Mouse (Mus musculus): ENCODE measurements around the gene Ankrd23. TPM values are rescaled to one million over a fixed set of nuclear protein-coding genes. Genes with fewer than 3 reads are reported as not detected.

Ankrd23 gene
- polyA plus RNA-seq, 1 experiment from 2014 or later = 17.0 TPM

GRCm38 (mm10) chr1:36541844-36542243, 5.2 kb upstream of the Ankrd23 start:
- no peaks in the 10 kb centered on the region for H3K27me3 ChIP-seq (ENCODE audit: control insufficient read depth, insufficient read depth, low read depth, low read length)
- H3K36me3 ChIP-seq (ENCODE audit: control insufficient read depth, insufficient read depth, low read length) = peaks cover 16% of the 10 kb centered on the region
- WGBS = 90% methylated on average over 16 of the region's 16 CpGs
- H3K27ac ChIP-seq (ENCODE audit: low read length) = no peak overlapping the region
- no peak overlapping the region for H3K9ac ChIP-seq (ENCODE audit: low read depth, low read length)
- H3K4me1 ChIP-seq (ENCODE audit: control insufficient read depth, insufficient read depth, low read length) = peaks cover 5% of the 10 kb centered on the region; the same call in 1 of the 2 replicates
- no peak overlapping the region for H3K4me2 ChIP-seq (ENCODE audit: low read length)
- H3K4me3 ChIP-seq (ENCODE audit: low read depth, low read length) = no peak overlapping the region
- no peaks in the 10 kb centered on the region for H3K9me3 ChIP-seq (replicated peaks; ENCODE audit: control insufficient read depth, low read length, poor library complexity, severe bottlenecking)
- ATAC-seq = no peak

GRCm38 (mm10) chr1:36540807-36541206, 4.1 kb upstream of the Ankrd23 start:
- Histone ChIP-seq H3K4me1 (ENCODE audit: control insufficient read depth, insufficient read depth, low read length) (0 out of 2 replicates have a peak, but pooled peaks cover 4% of the 10 kb centered on the region), H3K4me2 (ENCODE audit: low read length) (no peak overlapping the region), H3K27ac (ENCODE audit: low read length) (no peak overlapping the region), H3K9ac (ENCODE audit: low read depth, low read length) (no peak overlapping the region), H3K9me3 (replicated peaks; ENCODE audit: control insufficient read depth, low read length, poor library complexity, severe bottlenecking) (no peaks in the 10 kb centered on the region), H3K27me3 (ENCODE audit: control insufficient read depth, insufficient read depth, low read depth, low read length) (no peaks in the 10 kb centered on the region), H3K4me3 (ENCODE audit: low read depth, low read length) (no peak overlapping the region), H3K36me3 (ENCODE audit: control insufficient read depth, insufficient read depth, low read length) (peaks cover 16% of the 10 kb centered on the region)
- ATAC-seq = no peak
- WGBS = 92% methylated on average over 12 of the region's 12 CpGs

GRCm38 (mm10) chr1:36540132-36540531, 3.4 kb upstream of the Ankrd23 start:
- Histone ChIP-seq H3K4me3 (ENCODE audit: low read depth, low read length) (no peak overlapping the region), H3K27me3 (ENCODE audit: control insufficient read depth, insufficient read depth, low read depth, low read length) (no peaks in the 10 kb centered on the region), H3K9me3 (replicated peaks; ENCODE audit: control insufficient read depth, low read length, poor library complexity, severe bottlenecking) (no peaks in the 10 kb centered on the region), H3K36me3 (ENCODE audit: control insufficient read depth, insufficient read depth, low read length) (peaks cover 16% of the 10 kb centered on the region), H3K9ac (ENCODE audit: low read depth, low read length) (no peak overlapping the region), H3K27ac (ENCODE audit: low read length) (no peak overlapping the region), H3K4me2 (ENCODE audit: low read length) (no peak overlapping the region), H3K4me1 (ENCODE audit: control insufficient read depth, insufficient read depth, low read length) (0 out of 2 replicates have a peak, but pooled peaks cover 2% of the 10 kb centered on the region)
- ATAC-seq = no peak
- 92% methylated on average over 11 of the region's 11 CpGs for WGBS

GRCm38 (mm10) chr1:36539186-36539585, 2.5 kb upstream of the Ankrd23 start, which contains the start of gene Gm42417:
Gene Gm42417 (minus strand): TSS chr1:36539429.
- Histone ChIP-seq H3K27me3 (ENCODE audit: control insufficient read depth, insufficient read depth, low read depth, low read length) (no peaks in the 10 kb centered on the region), H3K9ac (ENCODE audit: low read depth, low read length) (no peak within 1 kb of the TSS), H3K4me3 (ENCODE audit: low read depth, low read length) (no peak within 1 kb of the TSS), H3K4me2 (ENCODE audit: low read length) (no peak within 1 kb of the TSS), H3K27ac (ENCODE audit: low read length) (no peak within 1 kb of the TSS), H3K4me1 (ENCODE audit: control insufficient read depth, insufficient read depth, low read length) (0 out of 2 replicates have a peak, but pooled peaks cover 2% of the 10 kb centered on the region), H3K9me3 (replicated peaks; ENCODE audit: control insufficient read depth, low read length, poor library complexity, severe bottlenecking) (no peaks in the 10 kb centered on the region), H3K36me3 (ENCODE audit: control insufficient read depth, insufficient read depth, low read length) (peaks cover 16% of the 10 kb centered on the region)
- 65% methylated on average over 9 of the region's 9 CpGs for WGBS
- no peak for ATAC-seq

GRCm38 (mm10) chr1:36538727-36539126, 2.0 kb upstream of the Ankrd23 start:
- H3K36me3 ChIP-seq (ENCODE audit: control insufficient read depth, insufficient read depth, low read length) = peaks cover 16% of the 10 kb centered on the region

GRCm38 (mm10) chr1:36536397-36536728, 320 bp downstream of the Ankrd23 start:
- Histone ChIP-seq H3K4me1 (ENCODE audit: control insufficient read depth, insufficient read depth, low read length) (no peaks in the 10 kb centered on the region), H3K36me3 (ENCODE audit: control insufficient read depth, insufficient read depth, low read length) (peaks cover 8% of the 10 kb centered on the region), H3K27me3 (ENCODE audit: control insufficient read depth, insufficient read depth, low read depth, low read length) (no peaks in the 10 kb centered on the region), H3K9me3 (replicated peaks; ENCODE audit: control insufficient read depth, low read length, poor library complexity, severe bottlenecking) (no peaks in the 10 kb centered on the region), H3K27ac (ENCODE audit: low read length) (no peak overlapping the region), H3K4me3 (ENCODE audit: low read depth, low read length) (no peak overlapping the region), H3K9ac (ENCODE audit: low read depth, low read length) (no peak overlapping the region), H3K4me2 (ENCODE audit: low read length) (no peak overlapping the region)
- ATAC-seq = no peak
- 87% methylated on average over 8 of the region's 8 CpGs for WGBS

More at GRCm38 (mm10) chr1:36538727-36539126, 2.0 kb upstream of the Ankrd23 start:
- Histone ChIP-seq H3K9ac (ENCODE audit: low read depth, low read length) (no peak overlapping the region), H3K9me3 (replicated peaks; ENCODE audit: control insufficient read depth, low read length, poor library complexity, severe bottlenecking) (no peaks in the 10 kb centered on the region), H3K4me3 (ENCODE audit: low read depth, low read length) (no peak overlapping the region), H3K27ac (ENCODE audit: low read length) (no peak overlapping the region), H3K4me2 (ENCODE audit: low read length) (no peak overlapping the region), H3K27me3 (ENCODE audit: control insufficient read depth, insufficient read depth, low read depth, low read length) (no peaks in the 10 kb centered on the region), H3K4me1 (ENCODE audit: control insufficient read depth, insufficient read depth, low read length) (0 out of 2 replicates have a peak, but pooled peaks cover under 1% of the 10 kb centered on the region)
- 84% methylated on average over 4 of the region's 4 CpGs for WGBS
- no peak for ATAC-seq

GRCm38 (mm10) chr1:36535477-36536396, 946 bp downstream of the Ankrd23 start:
- Histone ChIP-seq H3K9me3 (replicated peaks; ENCODE audit: control insufficient read depth, low read length, poor library complexity, severe bottlenecking) (no peaks in the 10 kb centered on the region), H3K27me3 (ENCODE audit: control insufficient read depth, insufficient read depth, low read depth, low read length) (no peaks in the 10 kb centered on the region), H3K27ac (ENCODE audit: low read length) (no peak overlapping the region), H3K4me3 (ENCODE audit: low read depth, low read length) (no peak overlapping the region), H3K4me1 (ENCODE audit: control insufficient read depth, insufficient read depth, low read length) (no peaks in the 10 kb centered on the region), H3K4me2 (ENCODE audit: low read length) (no peak overlapping the region), H3K9ac (ENCODE audit: low read depth, low read length) (no peak overlapping the region), H3K36me3 (ENCODE audit: control insufficient read depth, insufficient read depth, low read length) (peaks cover 5% of the 10 kb centered on the region)
- no peak for ATAC-seq
- 88% methylated on average over 11 of the region's 11 CpGs for WGBS

GRCm38 (mm10) chr1:36534595-36535058, 2.1 kb downstream of the Ankrd23 start:
- no peaks in the 10 kb centered on the region for H3K27me3 ChIP-seq (ENCODE audit: control insufficient read depth, insufficient read depth, low read depth, low read length)
- no peak for ATAC-seq
- WGBS = 88% methylated on average over 6 of the region's 6 CpGs
- no peak overlapping the region for H3K4me3 ChIP-seq (ENCODE audit: low read depth, low read length)
- H3K4me2 ChIP-seq (ENCODE audit: low read length) = no peak overlapping the region
- no peak overlapping the region for H3K27ac ChIP-seq (ENCODE audit: low read length)
- peaks cover 6% of the 10 kb centered on the region for H3K36me3 ChIP-seq (ENCODE audit: control insufficient read depth, insufficient read depth, low read length)
- H3K9ac ChIP-seq (ENCODE audit: low read depth, low read length) = no peak overlapping the region
- H3K4me1 ChIP-seq (ENCODE audit: control insufficient read depth, insufficient read depth, low read length) = no peaks in the 10 kb centered on the region
- no peaks in the 10 kb centered on the region for H3K9me3 ChIP-seq (replicated peaks; ENCODE audit: control insufficient read depth, low read length, poor library complexity, severe bottlenecking)

GRCm38 (mm10) chr1:36533546-36533945, 3.1 kb downstream of the Ankrd23 start:
- Histone ChIP-seq H3K4me2 (ENCODE audit: low read length) (no peak overlapping the region), H3K9me3 (replicated peaks; ENCODE audit: control insufficient read depth, low read length, poor library complexity, severe bottlenecking) (no peaks in the 10 kb centered on the region), H3K36me3 (ENCODE audit: control insufficient read depth, insufficient read depth, low read length) (peaks cover 2% of the 10 kb centered on the region; the same call in 1 of the 2 replicates), H3K9ac (ENCODE audit: low read depth, low read length) (no peak overlapping the region), H3K4me3 (ENCODE audit: low read depth, low read length) (no peak overlapping the region), H3K27me3 (ENCODE audit: control insufficient read depth, insufficient read depth, low read depth, low read length) (no peaks in the 10 kb centered on the region), H3K27ac (ENCODE audit: low read length) (no peak overlapping the region), H3K4me1 (ENCODE audit: control insufficient read depth, insufficient read depth, low read length) (no peaks in the 10 kb centered on the region)
- 83% methylated on average over 6 of the region's 6 CpGs for WGBS
- no peak for ATAC-seq

Data from midbrain, embryonic 16.5 days (tissue).